Mouse (Mus musculus) kidney, adult 9 months (tissue): ENCODE data around the gene Mpg.
A peak's percentile ranks its signal among the peaks of the same experiment; 100 is the strongest.

Source experiments
- DNase-seq: peaks from one replicate; pipeline ENCODE4 v3.0.0; 2022

Mpg gene

GRCm38 (mm10) chr11:32266194-32266593, 39.9 kb downstream of the Mpg start:
- DNase-seq, result no peak

- DNase-seq, result no peak
Measured at GRCm38 (mm10) chr11:32266776-32267175, 40.5 kb downstream of the Mpg start.

- peak; percentile 96 for DNase-seq
Measured at GRCm38 (mm10) chr11:32267188-32267884, 41.0 kb downstream of the Mpg start, which contains the start of gene Nprl3. Gene Nprl3 (minus strand): TSS chr11:32267707.

- DNase-seq, result no peak
Measured at GRCm38 (mm10) chr11:32267964-32268363, 41.7 kb downstream of the Mpg start.

GRCm38 (mm10) chr11:32268952-32269351, 42.6 kb downstream of the Mpg start:
- DNase-seq, result no peak

DNA sequence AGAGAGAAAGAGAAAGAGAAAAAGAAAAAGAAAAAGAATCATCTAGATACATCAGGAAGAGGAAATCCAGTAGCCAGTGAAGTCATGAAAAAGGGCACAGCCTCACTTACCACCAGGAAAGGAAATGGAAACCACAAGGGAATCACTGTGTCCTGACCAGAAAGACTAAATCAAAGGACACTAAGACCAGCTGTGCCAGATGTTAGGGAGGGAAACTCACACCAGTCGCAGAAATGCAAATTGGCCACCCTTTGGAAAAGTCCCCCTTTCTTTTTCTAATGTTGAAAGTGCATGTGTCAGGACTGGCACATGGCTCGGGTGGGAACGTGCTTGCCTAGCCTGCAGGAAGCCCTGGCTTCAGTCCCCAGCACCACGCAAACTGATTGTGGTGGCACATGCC, 44.9 kb downstream of the Mpg start:
- DNase-seq, result no peak

DNA sequence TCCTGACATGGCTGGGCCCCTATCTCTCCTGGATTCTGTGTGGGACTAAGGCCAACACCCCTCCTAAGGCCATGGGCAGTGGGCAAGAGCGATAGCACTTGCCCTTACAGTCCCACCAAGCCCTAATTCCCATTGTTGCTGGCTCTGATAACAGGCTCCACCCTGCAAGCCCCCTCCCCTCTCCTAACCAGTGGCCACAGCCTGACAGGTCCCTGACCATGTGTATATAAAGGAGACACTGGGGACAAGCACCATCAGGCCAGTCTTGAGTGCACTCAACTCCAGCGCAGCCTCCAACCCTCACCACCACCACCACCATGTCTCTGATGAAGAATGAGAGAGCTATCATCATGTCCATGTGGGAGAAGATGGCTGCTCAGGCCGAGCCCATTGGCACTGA, 50.0 kb downstream of the Mpg start, which contains the start of gene Hba-x:
TSS of gene Hba-x (plus strand) at position 54 of the 400 bp plus-strand sequence.
- no peak for DNase-seq

- no peak for DNase-seq
Measured at GRCm38 (mm10) chr11:32277736-32278457, 51.6 kb downstream of the Mpg start.

DNA sequence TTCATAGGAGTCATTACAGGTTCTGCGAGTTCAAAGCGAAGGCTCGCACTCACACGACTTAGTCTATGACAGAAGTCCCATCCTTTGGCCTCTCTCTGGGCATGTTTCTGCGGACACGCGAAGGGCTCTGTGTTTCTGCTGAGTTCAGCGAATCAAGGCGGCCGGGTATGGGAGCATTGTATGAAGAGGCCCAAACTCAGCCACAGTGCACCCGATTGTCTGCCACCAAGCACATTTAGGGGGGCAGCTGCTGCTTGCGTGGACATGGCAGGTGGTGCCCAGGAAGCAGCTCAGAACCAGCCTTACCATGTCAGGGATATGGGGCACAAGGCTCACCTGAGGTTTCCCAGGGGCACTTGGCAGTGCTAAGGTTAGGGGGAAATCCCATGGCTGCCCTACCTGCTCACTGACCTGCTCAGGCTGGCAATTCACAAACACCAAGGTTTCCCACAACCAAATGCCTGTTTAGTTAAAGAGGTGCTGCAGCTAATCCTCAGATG, 52.2 kb downstream of the Mpg start:
- DNase-seq, result no peak

- DNase-seq, result no peak
Measured at GRCm38 (mm10) chr11:32280646-32281045, 54.3 kb downstream of the Mpg start.

- DNase-seq, result no peak
Measured at GRCm38 (mm10) chr11:32281416-32282144, 55.3 kb downstream of the Mpg start.
